Mouse (Mus musculus): ENCODE data around the gene Med12l.

- TF ChIP-seq CTCF (IDR thresholded peaks at IDR 0.05; ENCODE audit: low read depth, low read length): no peak
- TF ChIP-seq POLR2A (IDR thresholded peaks at IDR 0.05; ENCODE audit: insufficient read depth, low read length): no peak
- TF ChIP-seq EP300 (IDR thresholded peaks at IDR 0.05; ENCODE audit: insufficient read depth, low read depth, low read length): no peak
Measured at GRCm38 (mm10) chr3:59210089-59210488, 204.5 kb downstream of the Med12l start.
